Mouse (Mus musculus): ENCODE data around the gene Olfr281.

- no peak for TF ChIP-seq POLR2A (IDR thresholded peaks at IDR 0.05; ENCODE audit: insufficient read depth, low read depth, low read length)
- TF ChIP-seq CTCF (IDR thresholded peaks at IDR 0.05; ENCODE audit: insufficient read depth, low read depth, low read length): no peak
Measured at GRCm38 (mm10) chr15:98452288-98452687, at the start of gene Olfr281.

All from olfactory bulb, adult 2 months (tissue).